16 mouse cellular contexts compared by ENCODE assay signal in genomic region chr17:15646768-15647167, GRCm38 (mm10).
"Had no signal": no experiment of that assay in that cellular context is flagged by ENCODE, and none has a peak within 500 bp of the region (broad histone marks: within the 10 kb centered on the region; RNA-seq: fewer than 3 reads in every experiment).

No protein-coding gene starts in this region.

- H3K27me3 ChIP-seq: limb, embryonic 12.5 days; liver, embryonic 12.5 days; liver, embryonic 15.5 days; midbrain, embryonic 12.5 days; midbrain, embryonic 15.5 days; neural tube, embryonic 12.5 days; neural tube, embryonic 15.5 days had no signal

- H3K4me2 ChIP-seq: limb, embryonic 12.5 days; liver, embryonic 12.5 days; liver, embryonic 15.5 days; midbrain, embryonic 12.5 days; midbrain, embryonic 15.5 days; neural tube, embryonic 12.5 days; neural tube, embryonic 15.5 days had no signal

- H3K4me1 ChIP-seq: liver, embryonic 12.5 days; liver, embryonic 15.5 days; midbrain, embryonic 12.5 days; midbrain, embryonic 15.5 days; neural tube, embryonic 12.5 days; neural tube, embryonic 15.5 days had no signal

- ATAC-seq: liver, embryonic 12.5 days; midbrain, embryonic 15.5 days had no signal

- H3K27ac ChIP-seq: left cerebral cortex, adult 2 months; limb, embryonic 12.5 days; liver, embryonic 12.5 days; liver, embryonic 15.5 days; macrophage; midbrain, embryonic 12.5 days; midbrain, embryonic 15.5 days; neural tube, embryonic 12.5 days; neural tube, embryonic 15.5 days had no signal

- DNase-seq: kidney, adult 9 months; kidney, postnatal 25 days; layer of hippocampus, postnatal 36 days; liver; lung, adult 18-20 months; thymus, adult 18-20 months; thymus, postnatal 4 days had no signal

- H3K9ac ChIP-seq: limb, embryonic 12.5 days; liver, embryonic 12.5 days; liver, embryonic 15.5 days; midbrain, embryonic 12.5 days; midbrain, embryonic 15.5 days; neural tube, embryonic 12.5 days; neural tube, embryonic 15.5 days had no signal

- H3K36me3 ChIP-seq: limb, embryonic 12.5 days; liver, embryonic 12.5 days; liver, embryonic 15.5 days; midbrain, embryonic 12.5 days; midbrain, embryonic 15.5 days; neural tube, embryonic 12.5 days; neural tube, embryonic 15.5 days had no signal

- H3K4me3 ChIP-seq: left cerebral cortex, adult 2 months; limb, embryonic 12.5 days; liver, embryonic 12.5 days; liver, embryonic 15.5 days; midbrain, embryonic 12.5 days; midbrain, embryonic 15.5 days; neural tube, embryonic 12.5 days; neural tube, embryonic 15.5 days had no signal

- H3K9me3 ChIP-seq: limb, embryonic 12.5 days; liver, embryonic 12.5 days; liver, embryonic 15.5 days; midbrain, embryonic 12.5 days; midbrain, embryonic 15.5 days; neural tube, embryonic 12.5 days; neural tube, embryonic 15.5 days had no signal
